Mouse (Mus musculus) urinary bladder, adult 18-20 months (tissue): ENCODE measurements around the gene Col25a1.

Experiments used
- DNase-seq, 2 experiments: peaks; one replicate each; pipeline ENCODE4 v3.0.0; 2022; ENCODE audit warnings: low spot score in 2 of 2, mixed read lengths in 2 of 2

Gene Col25a1

GRCm38 (mm10) chr3:130568331-130569095 lies 437.2 kb downstream of the Col25a1 start:
- DNase-seq: no peak

- DNase-seq: no peak
Measured at GRCm38 (mm10) chr3:130573243-130573642, 441.9 kb downstream of the Col25a1 start.

DNA sequence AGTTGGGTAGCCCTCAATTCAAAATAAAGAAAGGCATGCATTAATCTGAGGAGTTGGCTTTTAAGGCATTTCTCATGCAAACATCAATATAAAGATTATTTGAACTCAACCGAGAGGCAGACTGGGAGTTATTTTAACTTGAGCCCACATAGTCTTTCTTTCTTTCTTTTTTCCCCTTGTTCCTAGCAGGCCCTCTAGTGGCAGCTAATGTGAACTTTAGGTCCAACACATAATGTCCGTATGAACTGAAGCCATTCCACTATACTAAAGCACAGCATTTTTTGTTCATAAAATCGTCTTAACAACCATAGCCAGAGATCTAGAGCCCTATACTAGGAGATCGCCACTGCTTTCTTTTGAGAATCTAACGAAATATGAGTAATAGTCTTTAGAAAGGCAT lies 443.4 kb downstream of the Col25a1 start:
- peak; percentile 6 to 7 for DNase-seq

DNA sequence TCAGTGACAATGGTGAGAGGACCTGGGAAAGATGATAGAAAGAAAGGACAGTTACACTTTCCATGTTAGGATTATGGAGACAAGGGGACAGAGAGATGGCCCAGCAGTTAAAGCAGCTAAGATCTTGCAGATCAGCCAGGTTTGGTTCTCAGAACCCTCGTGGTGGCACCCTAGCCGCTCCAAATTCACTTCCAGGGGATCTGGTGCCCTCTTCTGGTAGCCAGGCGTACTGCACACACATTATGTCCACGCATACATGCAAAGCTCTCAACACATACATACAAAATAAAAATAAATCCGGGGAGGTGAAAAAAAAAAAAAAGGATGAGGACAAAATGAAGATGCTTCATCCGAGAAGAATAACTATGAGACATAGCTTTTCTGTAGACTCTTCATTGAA lies 445.4 kb downstream of the Col25a1 start:
- no peak for DNase-seq

DNA sequence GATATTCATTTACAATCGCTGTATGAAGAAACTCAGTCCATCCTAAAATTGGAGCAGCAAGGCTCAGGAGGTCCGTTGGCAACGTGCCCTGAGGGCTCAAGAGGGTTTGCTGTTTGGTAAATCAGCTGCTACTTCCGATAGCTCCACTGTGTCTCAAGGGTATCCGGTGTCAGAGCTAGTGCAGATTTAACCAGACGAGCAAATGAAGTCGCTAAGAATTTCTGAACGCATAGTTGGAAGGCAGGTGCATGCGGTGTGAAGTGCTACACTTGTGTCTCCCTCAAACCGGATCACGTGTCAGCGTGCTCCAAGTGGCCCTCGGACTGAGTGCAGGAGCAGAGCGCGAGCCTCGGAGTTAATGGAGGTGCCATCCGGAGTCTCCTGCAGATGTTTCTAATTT lies 448.2 kb downstream of the Col25a1 start:
- DNase-seq: no peak

- DNase-seq: no peak
Measured at GRCm38 (mm10) chr3:130581577-130581976, 450.3 kb downstream of the Col25a1 start.

- DNase-seq: no peak
Measured at GRCm38 (mm10) chr3:130582903-130583664, 451.8 kb downstream of the Col25a1 start.

GRCm38 (mm10) chr3:130584007-130584406 lies 452.7 kb downstream of the Col25a1 start:
- no peak for DNase-seq

DNA sequence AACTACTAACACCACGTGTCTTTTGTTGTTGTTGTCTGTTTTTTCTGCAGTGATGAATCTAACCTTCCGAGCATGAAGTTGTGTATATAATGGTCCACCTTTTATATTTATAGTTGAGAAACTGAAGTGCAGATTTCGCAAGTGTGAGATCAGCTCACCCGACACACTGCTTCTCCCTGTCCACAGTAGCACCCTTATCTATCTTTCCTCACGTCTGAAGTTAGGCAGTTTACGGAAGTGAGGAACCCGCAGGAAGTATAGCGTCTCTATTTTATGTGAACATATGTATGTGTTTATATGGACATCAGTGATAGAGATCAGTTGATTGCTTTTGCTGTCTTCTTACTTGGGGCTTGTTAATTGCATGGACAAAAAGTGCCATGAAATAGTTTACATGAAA lies 463.7 kb downstream of the Col25a1 start:
- DNase-seq: no peak

DNA sequence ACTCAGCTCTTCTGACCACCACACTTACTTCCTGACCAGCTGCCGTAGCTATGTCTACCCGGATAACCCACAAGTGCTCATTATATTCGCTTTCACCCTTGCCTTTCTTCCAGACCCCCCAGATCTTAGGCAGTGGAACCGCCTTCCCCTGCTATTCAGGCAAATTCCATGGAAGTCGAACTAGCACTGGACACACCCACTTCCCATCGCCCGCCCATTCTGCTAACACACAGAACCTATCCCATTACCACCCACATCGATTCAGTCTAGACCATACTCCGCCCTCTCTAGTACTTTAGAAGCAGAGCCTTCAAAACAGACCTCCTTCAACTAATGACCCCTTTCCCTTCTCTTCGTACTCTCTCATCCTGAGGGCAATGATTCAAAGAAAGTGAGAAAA lies 470.2 kb downstream of the Col25a1 start:
- no peak for DNase-seq

DNA sequence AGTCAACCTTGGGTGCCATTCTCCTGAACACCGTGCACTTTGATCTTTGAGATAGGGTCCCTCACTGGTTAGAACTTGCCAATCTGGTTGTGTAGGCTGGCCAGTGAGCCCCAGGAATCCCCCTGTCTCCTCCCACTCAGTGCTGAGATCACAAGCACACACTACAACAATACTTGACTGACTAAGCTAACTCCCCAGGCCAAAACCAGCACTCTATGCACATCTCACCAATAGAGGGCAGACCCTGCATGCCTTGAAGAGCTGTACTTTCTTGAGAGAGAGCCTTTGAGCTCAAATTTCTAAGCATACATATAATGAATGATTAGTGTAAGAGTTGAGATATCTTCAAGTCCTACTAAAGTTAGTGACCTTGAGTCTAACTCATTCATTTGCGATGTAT lies 476.6 kb downstream of the Col25a1 start:
- no peak for DNase-seq

DNA sequence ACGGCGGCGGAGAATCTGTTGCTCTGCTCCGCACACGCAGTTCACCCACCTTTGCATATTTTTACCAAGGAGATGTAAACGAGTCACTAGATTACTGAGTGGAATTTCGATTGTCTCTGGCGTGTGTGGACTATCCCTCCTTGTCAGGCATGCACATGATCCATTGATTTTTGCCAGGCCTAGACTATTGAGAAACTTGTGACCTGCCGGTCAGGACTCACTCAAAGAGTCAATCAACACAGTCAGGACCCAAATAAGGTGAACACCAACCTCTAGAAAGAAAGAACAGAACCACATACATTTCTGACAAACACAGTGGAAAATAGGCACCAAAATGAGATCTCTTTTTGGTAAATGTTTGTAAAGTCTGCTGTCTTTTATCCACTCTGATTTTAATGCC lies 483.1 kb downstream of the Col25a1 start:
- DNase-seq: no peak

DNA sequence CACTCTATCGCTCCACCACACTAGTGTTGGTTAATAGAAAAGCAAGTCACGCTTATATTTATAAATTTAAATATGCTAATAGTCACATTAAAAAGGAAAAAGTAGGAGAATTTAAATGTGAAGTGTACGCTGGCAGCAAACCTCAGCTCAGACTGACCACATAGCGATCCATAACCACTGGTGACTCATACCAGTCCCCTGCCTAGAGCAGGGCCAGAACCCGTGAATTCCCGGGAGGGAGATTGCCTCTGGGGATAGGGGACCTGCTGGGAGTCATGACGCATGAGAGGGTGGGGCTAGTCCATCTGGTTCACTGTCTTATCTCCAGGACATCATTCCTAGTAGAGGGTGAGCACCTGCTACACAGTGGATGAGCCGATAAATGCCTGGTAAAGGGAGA lies 484.3 kb downstream of the Col25a1 start:
- DNase-seq: no peak

GRCm38 (mm10) chr3:130617439-130617898 lies 486.2 kb downstream of the Col25a1 start, which contains the start of gene Etnppl:
TSS of gene Etnppl (plus strand) at chr3:130617448.
- DNase-seq: peak in 1 of 2 experiments; percentile 2

- DNase-seq: no peak
Measured at GRCm38 (mm10) chr3:130620517-130621146, 489.3 kb downstream of the Col25a1 start.

GRCm38 (mm10) chr3:130628358-130628757 lies 497.1 kb downstream of the Col25a1 start:
- no peak for DNase-seq

DNA sequence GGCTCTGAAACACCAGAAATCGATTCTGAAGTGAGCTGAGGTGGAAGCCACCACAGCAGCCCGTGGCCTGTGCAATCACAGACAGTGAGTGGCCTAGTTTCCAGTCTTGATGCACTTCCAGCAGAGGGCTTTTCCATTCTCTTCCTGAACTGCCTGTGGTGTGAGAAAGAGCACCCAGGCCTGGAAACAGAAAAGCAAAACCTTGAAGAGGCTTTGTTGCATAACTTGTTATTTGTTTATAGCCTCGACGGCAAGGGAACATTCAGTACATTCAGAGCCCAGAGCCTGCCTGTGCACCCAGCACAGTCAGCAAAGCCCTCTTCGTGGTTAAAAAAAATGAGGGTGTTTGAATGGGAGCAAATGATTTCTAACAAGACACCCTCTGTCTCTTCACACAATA lies 502.6 kb downstream of the Col25a1 start:
- DNase-seq: no peak

GRCm38 (mm10) chr3:130646110-130646810 lies 515.0 kb downstream of the Col25a1 start:
- no peak for DNase-seq
